Mouse (Mus musculus) cerebral cortex, adult 2 months (tissue): ENCODE data around the gene Prrg4.

Source experiments
- WGBS: fragments of 180-500 bp; shearing (Covaris S2); methylation state at CpG from one replicate; pipeline ENCODE4 v1.1.7; 2018; 5-methylcytosine and 5-hydroxymethylcytosine counted together

The Prrg4 gene

DNA sequence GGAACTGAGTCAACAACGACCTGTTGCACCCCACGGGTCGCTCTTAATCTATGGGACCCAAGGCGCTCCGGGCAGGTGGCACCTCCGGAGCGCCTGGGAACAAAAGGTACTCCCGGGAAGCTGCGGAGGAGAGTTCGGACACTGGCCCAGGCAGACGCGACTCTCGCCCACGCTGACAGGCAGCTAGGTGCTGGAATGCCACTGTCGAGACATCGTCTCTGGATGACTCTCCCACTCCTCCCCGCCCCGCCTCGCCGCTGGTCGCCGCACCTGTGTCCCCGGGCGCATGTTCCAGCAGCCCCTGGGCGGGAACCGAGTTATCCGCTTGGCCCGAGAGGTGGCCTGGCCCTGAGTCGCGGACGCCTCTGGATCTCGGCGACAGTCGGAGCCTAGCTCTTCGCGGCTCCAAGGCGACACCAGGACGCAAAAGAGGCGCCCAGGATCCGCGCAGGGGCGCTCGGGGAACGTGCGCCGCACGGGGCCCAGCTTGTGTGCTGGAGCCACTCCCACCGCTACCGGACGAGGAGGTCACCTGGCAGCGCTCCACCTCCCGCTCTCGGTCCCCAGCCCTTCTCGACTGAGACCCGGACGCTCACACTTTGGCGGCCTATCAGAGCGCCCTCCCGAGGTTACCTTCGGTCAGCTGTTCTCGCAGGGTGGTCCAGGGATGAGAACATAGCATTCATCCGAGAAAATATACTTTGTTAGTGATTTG is at the start of gene Prrg4:
Gene Prrg4 (minus strand): TSS at position 601 of the 715 bp plus-strand sequence.
- under 1% methylated on average over 62 of the region's 62 CpGs for WGBS

DNA sequence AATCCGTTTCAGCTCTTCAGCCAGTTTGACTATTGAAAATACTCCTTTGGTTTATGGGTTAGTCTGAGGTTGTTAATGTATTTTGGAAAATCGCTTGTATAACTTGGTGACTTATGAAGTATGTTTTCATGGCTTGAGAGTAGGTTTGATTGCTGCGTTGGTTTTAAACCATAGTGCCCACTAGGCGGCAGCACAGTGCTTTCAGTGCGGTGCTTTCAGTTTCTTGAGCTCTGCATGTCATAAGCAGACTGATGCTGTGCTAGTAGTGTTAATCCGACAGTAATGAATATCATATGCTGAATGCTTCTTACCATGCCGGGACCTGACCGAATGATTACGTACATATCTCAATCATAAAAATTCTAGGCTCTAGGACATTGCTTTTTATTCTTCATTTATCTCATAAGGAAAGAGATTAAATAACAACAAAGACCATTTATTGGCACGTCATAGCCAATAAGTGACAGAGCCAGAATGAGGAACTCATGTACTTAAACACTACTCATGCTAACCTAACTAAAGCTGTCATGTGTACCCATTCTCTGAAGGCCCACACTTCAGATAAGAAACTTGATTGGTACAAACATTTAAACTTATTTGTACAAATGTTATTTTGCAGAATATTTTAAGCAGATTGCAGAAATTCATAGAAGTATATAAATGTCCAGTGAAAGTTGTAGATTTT is 38.3 kb upstream of the Prrg4 start:
- 19% methylated on average over 10 of the region's 10 CpGs for WGBS

DNA sequence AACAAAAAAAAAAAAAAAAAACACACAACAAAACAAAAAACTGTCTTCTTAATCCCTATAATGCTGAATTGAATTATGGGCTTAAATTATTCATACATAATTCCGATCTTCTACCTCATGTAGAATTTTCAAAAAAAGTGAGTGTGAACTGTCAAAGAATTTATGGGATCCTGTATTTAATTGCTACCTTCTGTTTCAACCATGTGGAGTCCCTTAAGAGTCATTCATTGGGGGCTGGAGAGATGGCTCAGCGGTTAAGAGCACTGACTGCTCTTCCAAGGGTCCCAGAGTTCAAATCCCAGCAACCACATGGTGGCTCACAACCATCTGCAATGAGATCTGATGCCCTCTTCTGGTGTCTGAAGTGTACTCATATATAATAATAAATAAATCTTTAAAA is 37.7 kb upstream of the Prrg4 start:
- 58% methylated on average over 2 of the region's 2 CpGs for WGBS

DNA sequence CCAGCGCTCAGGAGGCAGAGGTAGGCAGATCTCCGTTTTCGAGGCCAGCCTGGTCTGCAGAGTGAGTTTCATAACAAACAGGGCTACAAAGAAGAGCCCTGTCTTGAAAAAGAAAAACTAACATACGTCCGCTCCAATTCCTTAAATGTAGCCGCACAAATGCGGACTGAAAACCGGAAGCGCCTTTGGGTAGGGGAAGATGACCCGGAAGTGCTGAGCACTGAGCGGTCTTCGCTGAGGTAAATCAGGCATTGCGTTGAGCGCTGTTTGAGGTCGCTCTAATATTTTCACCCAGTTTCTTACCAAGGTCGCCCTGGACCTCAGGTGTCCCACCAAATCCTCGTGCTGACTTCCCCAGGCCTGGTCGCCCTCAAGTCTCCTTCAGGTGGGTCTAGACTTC is 36.4 kb upstream of the Prrg4 start:
- WGBS, result 92% methylated on average over 18 of the region's 18 CpGs

DNA sequence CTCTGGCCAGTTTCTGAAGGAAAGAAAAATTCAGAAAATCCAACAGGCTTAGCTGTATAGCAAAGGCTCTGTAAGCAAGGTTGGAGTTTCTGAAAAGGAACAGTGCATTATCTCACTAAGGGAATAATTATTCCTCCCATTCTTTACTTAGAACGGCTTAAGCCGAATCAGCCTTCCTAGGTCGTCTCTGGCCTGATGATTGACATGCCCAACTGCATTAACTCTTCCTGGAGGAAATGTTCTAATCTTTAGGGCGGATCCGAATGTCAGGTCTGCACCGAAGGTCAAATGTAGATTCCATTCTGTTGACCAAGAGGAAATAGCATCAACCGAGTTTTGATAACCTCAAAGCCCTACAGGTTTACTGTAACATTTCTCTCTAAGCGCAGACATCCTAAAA is 29.1 kb upstream of the Prrg4 start:
- WGBS, result 80% methylated on average over 8 of the region's 8 CpGs

DNA sequence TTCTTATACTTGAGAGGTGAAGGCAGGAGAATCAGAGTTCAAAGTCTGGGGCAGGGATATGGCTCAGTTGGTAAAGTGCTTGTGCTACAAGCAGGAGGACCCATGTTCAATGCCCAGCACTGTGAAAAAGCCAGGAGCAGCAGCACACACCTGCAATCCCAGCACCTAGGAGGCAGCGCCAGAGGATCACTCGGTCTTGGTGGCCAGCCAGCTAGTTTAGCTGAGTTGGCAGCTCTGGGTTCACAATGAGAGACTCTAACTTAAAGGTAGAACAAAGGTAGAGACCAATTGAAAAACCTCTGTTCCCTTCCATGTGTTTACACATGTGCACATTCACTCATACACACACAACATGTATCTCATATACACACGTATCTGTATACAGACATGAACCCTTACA is 19.4 kb upstream of the Prrg4 start:
- WGBS, result 87% methylated on average over 3 of the region's 3 CpGs

DNA sequence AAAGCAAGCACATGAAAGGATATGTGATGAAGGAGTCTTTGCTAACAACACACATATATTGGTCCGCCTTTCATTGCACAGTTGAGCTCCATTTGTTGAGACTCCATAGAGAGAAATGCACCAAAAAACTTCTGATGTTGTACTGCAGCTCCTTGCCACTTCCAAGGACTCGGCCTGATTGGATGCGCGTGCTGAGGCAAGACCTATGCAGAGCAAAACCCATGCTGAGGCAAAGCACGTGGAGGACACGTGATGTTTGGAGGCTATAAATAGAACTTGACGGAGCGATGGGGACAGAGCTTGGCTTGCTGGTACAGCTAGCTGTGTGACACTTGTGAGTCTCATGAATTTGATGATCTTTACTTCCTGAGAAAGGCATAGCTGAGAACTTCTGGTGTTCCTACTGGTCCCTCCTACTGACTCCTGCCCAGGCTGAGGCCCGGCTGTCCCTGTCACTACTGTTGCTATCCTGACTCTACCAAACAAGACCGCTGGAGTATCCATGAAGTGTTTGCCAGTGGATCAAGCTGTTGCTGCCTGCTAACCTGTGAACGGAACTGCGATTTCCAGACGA is 17.7 kb upstream of the Prrg4 start, which contains the start of gene Ccdc73:
Gene Ccdc73 (plus strand): TSS at position 524 of the 574 bp plus-strand sequence.
- WGBS, result 89% methylated on average over 13 of the region's 13 CpGs

DNA sequence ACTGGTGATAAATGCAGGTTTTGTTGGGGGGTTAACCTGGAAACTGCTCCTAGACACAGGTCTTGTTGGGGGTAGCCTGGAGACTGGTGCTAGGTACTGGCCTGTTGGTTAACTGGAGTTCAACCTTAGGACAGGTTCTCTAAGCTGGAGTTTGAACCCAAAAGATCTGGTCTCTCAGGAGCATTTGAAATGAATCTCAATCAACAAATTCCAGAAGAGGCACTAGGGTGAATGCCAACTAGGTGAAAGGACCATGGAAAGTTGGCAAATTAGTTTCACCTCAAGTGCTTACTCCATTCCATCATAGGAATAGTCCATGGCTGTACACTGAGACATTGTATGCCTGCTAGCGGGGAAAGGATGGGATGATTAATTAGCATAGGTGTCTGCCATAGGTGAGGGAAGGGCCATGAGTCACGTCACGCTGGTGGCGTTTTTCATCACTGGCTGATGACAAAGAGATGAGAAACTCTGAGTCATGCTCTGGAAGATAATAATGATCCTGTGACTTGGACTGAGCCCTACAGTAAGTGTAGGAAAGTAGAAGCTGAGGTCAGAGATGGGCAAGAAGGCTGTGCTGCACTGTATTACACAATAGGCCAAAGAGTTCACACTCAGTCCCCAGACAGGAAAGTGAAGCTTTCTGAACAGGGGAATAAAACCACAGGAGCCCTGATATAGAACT is 14.6 kb upstream of the Prrg4 start:
- WGBS, result 90% methylated on average over 4 of the region's 4 CpGs

DNA sequence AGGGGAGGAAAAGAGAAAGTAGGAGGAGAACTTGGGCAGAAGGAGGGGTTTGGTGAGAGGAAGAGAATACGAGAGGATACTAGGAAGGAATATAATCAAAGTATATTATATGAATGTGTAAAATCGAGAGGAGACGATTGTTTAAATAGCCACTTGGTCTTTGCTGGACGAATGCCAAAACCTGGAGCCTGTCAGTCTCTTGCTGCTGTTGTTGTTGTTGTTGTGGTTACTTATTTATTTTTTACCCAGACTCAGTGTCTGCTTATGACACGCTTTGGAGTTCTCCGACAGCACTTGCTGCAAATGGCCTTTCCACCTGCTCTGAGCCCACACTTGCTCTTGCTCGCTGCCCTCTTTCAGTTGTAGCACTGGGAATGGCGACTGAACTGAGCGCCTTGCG is 10.8 kb upstream of the Prrg4 start:
- 79% methylated on average over 10 of the region's 10 CpGs for whole genome bisulfite sequencing

DNA sequence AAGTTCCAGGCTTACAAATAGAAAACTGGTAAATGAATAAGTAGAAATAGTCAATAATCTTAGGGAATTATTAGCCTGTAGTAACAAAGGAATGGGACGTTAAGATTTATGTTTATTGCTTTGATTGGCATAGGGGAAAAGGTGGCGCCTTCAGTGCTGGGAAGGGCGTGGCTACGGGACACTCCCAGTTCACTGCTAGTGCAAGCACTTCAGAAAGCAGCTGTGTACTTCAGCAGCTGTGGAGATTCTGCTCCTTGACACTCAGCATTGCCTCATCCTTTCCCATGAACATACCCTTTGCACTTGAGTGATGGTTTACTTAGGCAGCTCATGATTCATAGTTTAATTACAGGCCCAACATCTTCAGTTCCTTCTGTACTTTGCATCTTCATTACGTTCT is 9.4 kb upstream of the Prrg4 start:
- 84% methylated on average over 5 of the region's 5 CpGs for WGBS

DNA sequence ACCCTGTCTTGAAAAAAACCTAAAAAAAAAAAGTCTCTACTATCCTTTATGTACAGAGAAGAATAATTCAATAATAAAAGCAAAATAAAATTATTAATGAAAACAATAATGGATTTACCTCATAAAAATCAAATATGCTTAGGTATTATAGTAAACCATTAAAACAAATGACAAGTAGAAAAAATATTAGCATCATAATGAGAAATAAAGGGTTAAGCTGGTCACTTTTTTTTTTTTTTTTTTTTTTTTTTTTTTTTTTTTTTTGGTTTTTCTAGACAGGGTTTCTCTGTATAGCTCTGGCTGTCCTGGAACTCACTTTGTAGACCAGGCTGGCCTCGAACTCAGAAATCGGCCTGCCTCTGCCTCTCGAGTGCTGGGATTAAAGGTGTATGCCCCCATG is 8.4 kb upstream of the Prrg4 start:
- 87% methylated on average over 3 of the region's 3 CpGs for WGBS

DNA sequence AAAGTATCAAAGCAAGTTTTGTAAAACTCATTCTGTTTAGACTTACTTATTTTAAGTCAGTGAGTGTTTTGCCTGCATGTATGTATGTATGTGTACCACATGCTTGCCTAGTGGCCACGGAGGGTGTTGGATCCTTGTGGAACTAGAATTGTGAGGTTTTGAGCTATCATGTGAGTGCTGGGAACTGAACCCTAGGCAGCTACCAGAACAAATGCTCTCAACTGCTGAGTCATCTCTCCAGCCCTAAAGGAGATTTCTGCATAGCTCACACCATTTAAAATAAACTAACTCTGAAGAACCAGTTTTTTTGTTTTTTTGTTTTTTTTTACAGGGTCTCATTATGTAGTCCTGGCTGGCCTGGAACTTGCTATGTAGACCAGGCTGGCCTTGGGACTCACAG is 6.5 kb upstream of the Prrg4 start:
- WGBS, result 72% methylated on average over 1 of the region's 1 CpGs

DNA sequence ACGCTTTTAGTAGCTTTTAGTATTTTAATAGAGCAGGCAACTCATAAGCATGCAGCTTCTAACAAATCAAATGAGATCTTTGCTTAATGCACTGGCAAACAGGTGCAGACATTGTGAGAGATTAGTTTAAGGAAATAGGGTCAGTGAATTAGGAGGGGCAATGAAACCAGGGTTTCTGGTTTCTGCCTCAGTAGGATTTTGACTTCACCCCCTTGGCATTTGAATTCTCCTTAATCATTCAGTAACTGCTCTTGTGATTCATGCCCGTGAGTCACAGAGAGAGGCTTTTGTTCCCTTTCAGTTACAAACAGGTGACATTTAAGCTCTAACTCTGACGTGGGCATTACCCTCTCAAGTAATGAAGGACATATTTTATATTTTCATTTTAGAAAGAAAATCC is 6.1 kb upstream of the Prrg4 start:
- whole genome bisulfite sequencing, result 65% methylated on average over 3 of the region's 3 CpGs

DNA sequence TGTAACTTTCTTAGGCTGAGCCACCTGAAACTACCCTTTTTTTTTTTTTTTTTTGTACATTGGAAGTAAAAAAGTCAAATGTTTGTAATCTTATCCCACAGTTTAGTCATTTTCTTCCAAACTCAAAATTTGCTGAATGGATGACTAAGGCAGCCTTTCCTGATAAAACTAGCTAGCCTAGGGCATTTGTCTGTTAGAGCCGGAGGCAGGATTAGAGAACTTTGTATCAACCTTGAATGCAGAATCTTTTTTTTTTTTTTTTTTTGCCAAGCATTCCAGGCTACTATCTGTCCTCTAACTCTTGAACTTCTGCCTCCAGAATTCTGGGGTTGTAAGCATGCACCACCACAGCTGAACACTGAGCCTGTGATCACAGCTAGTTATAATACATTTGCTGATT is 5.2 kb upstream of the Prrg4 start:
- 84% methylated on average over 1 of the region's 1 CpGs for WGBS

DNA sequence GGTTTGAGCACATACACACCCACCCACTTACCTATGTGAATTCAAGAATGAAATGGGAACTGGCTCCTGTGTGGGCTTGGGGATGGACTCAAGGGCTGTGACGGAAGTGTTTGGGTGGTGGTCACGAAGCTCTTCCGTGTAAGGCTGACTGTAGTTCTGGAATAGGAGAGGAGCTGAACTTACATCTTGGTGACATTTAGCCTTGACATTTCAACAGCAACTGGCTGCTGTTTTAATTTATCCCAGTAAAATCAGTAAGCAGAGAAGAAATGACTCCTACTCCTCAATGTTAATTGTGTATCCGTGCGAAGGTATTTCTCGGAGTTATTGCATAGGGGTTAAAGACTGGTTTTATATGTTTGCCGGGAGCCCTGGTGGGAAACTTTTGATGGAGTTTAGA is 2.9 kb upstream of the Prrg4 start:
- WGBS, result 94% methylated on average over 7 of the region's 7 CpGs

DNA sequence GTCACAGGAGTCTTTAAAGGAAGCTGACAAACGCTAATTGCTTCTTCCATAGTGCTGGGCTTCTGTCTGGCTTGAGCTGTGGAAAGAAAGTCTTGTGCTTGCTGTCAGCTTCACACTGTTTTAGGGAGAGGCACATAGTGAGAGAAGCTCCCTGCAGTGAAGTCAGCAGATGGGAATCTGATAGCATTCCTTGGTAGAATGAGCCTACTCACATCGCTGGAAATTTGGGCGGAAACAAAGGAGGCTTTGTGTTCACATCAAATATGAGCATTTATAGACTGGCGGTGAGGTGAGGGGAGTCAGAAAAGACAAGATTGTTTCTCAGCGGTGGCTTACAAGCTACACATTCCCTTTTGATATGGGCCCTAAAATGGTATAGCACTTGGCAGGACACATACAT is 2.0 kb upstream of the Prrg4 start:
- 29% methylated on average over 5 of the region's 5 CpGs for WGBS

DNA sequence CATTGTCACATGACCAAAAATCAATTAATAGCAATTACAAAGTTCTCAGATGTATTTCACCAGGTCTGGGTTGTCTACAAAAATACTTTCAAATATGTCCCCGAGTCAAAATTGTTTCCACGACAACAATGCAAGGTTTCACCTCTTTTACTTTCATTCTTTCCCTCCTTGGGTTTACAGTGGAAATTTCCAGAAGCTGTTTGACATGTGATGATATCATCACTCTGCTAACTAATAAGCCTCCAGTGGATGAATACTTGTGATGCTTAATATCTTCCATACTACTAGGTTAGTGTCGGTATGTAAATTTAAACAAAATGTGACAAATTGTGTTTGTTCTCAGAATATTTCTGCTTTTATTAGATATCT is 299 bp upstream of the Prrg4 start:
- WGBS, result 59% methylated on average over 3 of the region's 3 CpGs

DNA sequence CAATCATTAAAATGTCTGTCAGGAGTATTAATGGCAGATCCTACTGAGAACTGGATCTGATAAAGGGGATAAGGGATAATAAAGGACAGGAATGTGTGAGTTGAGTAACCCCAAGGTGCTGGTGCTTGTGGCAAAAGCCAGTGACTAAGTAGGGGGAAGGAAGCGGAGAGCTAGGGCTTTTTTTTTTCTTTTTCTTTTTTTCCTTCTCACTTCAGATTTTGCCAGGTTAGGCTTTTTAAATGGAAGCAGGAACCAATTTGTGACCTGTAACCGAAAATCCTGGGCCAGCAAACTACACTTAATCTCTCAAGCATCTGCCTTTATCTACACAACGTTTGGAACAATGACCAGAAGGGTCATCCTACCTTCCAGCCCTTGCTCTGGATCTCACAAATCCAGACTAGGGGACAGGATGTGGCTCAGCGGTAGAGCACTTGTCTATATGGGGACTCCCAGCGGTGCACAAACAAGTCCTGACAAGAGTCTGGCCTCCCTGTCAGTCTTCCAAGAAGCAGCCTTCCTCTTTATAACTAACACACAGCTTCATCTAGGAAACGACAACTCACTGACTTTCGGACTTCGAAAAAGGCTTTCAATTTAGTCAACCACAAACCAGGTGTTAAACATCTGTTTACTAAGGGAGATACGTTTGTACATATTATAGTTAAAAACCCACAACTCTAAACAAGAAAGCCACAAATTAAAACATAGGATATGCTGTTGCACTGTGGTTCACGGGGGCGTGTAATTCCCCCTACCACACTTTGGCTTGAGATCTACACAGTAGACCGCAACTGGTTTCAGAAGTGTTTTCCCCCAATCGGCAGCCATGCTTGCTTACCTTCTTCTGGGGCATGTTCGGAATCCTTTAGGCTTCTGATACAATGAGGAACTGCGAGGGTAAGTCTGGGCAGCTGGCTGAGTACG is 1.2 kb downstream of the Prrg4 start:
- 58% methylated on average over 16 of the region's 16 CpGs for WGBS

DNA sequence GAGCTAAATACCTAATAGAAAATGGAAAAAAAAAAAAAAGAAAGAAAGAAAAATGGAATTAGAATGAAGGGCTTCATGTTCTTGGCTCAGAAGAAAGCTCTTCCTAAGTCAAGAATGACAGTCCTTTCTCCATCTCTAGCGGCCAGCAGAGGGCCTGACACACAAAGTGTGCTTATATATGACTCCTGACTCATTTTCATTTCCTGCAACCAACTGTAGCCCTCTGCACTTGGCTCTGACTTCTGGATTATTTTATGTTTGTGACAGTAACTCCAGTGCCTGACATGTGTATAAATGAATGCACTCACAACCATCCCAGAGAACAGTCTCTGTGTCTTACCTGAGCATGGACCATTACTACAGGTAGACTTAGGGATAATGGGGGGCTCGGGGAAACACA is 2.0 kb downstream of the Prrg4 start:
- WGBS, result 64% methylated on average over 2 of the region's 2 CpGs

DNA sequence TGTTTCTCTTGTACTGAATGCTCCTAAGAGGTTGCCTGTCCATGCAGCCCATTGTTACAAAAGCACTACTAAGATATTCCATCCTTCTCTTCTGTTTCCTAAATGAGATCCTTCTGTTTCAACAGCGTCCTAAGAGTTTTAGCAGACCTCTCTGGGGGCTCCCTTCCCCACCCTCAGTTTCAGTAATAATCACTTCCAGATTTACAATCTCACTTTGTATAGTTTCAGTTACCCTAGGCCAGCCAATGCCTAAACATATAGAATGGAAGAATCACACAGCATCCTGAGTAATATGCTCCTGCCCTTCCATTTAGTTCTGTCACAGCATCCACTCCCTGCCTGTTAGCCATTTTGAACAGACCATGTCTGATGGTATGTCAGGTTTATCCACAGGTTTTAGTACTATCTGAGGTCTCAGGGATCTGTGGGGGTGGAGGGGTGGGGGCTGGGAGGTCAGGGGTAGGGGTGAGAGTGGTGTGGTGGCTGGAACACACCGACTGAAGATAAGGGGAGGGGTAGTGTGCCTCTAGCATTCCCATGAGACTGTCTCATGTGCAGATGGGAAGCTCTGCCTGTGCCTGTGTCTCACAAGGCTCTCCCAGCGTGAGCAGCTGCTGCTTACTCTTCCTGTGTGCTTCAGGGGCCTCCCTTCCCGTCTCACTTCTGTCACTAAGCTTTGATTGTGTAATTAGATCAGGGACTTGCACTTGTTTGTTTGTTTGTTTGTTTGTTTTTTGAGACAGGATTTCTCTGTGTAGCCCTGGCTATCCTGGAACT is 2.9 kb downstream of the Prrg4 start:
- 54% methylated on average over 4 of the region's 4 CpGs for WGBS

DNA sequence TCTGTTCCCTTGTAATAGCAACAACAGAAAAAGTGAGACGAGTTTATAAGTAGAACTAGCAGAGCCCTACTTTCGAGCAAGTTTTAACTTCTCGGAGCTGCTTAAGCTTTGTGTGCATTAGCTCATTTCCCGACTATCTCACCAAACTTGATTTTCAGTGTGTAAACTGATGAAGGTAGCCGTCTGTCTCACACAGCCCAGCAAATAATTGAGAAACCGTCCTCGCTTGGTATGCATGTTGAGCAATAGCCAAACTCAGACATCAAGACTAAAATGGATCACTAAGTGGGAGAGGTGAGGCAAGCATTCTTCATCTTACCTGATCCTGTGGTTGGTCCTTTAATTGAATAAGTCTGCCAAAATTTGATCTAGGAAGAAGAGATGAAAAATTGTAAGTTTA is 7.9 kb downstream of the Prrg4 start:
- WGBS, result 87% methylated on average over 7 of the region's 7 CpGs
